Mouse (Mus musculus) neural tube, embryonic 11.5 days (tissue): ENCODE results near the gene Il17rc. TPM values are rescaled to one million over a fixed set of nuclear protein-coding genes. Genes with fewer than 3 reads are reported as not detected.

Experiments
- ATAC-seq: fragments of 200-750 bp; cut with Nextera tagmentation; 2 replicates; pipeline ENCODE4 v1.8.0; 2017; ENCODE audit warnings: moderate number of reproducible peaks, mild to moderate bottlenecking, moderate TSS enrichment, moderate library complexity; ENCODE audit not compliant: insufficient read depth, low FRiP score, low TSS enrichment
- DNase-seq: peaks from one replicate; pipeline ENCODE4 v3.0.0-alpha.2; 2015; ENCODE audit warnings: low spot score
- H3K27ac ChIP-seq: fragments of 300-500 bp; sonication (generic); 2 replicates; pipeline ENCODE4 v1.5.1; 2014; ENCODE audit warnings: low read depth, mild to moderate bottlenecking, low read length
- H3K27me3 ChIP-seq: fragments of 300-500 bp; sonication (generic); 2 replicates; pipeline ENCODE4 v1.6.1; 2014; ENCODE audit warnings: mild to moderate bottlenecking, low read length, mixed read lengths; ENCODE audit not compliant: control insufficient read depth, insufficient read depth
- H3K36me3 ChIP-seq: fragments of 300-500 bp; sonication (generic); 2 replicates; pipeline ENCODE4 v1.6.1; 2014; ENCODE audit warnings: mild to moderate bottlenecking, low read length, moderate library complexity, mixed read lengths; ENCODE audit not compliant: control insufficient read depth, insufficient read depth
- H3K4me1 ChIP-seq: fragments of 300-500 bp; sonication (generic); 2 replicates; pipeline ENCODE4 v1.6.1; 2014; ENCODE audit warnings: low read length, mixed read lengths; ENCODE audit not compliant: control insufficient read depth, insufficient read depth
- H3K4me2 ChIP-seq: fragments of 300-500 bp; sonication (generic); 2 replicates; pipeline ENCODE4 v1.6.1; 2014; ENCODE audit warnings: low read depth, mild to moderate bottlenecking, moderate library complexity
- H3K4me3 ChIP-seq: fragments of 300-500 bp; sonication (generic); 2 replicates; pipeline ENCODE4 v1.5.1; 2014; ENCODE audit warnings: low read depth, low read length
- H3K9ac ChIP-seq: fragments of 300-500 bp; sonication (generic); 2 replicates; pipeline ENCODE4 v1.6.1; 2014; ENCODE audit warnings: mild to moderate bottlenecking, low read length
- H3K9me3 ChIP-seq: fragments of 300-500 bp; sonication (generic); 2 replicates; pipeline ENCODE4 v1.6.1; 2016; ENCODE audit warnings: low read length; ENCODE audit not compliant: control insufficient read depth
- WGBS: fragments of 180-500 bp; shearing (Covaris S2); extraction: QIAGEN DNeasy Blood & Tissue Kit; methylation state at CpG from one replicate; pipeline ENCODE4 v1.1.7; 2014; 5-methylcytosine and 5-hydroxymethylcytosine counted together
- polyA plus RNA-seq: library from polyadenylated mRNA; unstranded; fragments of >200 nt; fragmentation: Nextera tagmentation; extraction: Ambion mirVana; gene quantifications from 2 replicates; pipeline ENCODE4 v1.2.1, GENCODE M21; 2014

The Il17rc gene
- polyA plus RNA-seq, 1 experiment from 2014 or later, result 3.4 TPM

- H3K27me3 ChIP-seq, result no peaks in the 10 kb centered on the region
- no peak overlapping the region for H3K4me2 ChIP-seq
- H3K9me3 ChIP-seq, result no peaks in the 10 kb centered on the region
- H3K27ac ChIP-seq, result no peak overlapping the region
- no peaks in the 10 kb centered on the region for H3K36me3 ChIP-seq
- 91% methylated on average over 3 of the region's 3 CpGs for WGBS
- no peak overlapping the region for H3K9ac ChIP-seq
- ATAC-seq (no peak), DNase-seq (no peak)
- no peaks in the 10 kb centered on the region for H3K4me1 ChIP-seq
- no peak overlapping the region for H3K4me3 ChIP-seq
Measured at GRCm38 (mm10) chr6:113433661-113434060, 37.6 kb upstream of the Il17rc start.

GRCm38 (mm10) chr6:113434691-113435090 lies 36.5 kb upstream of the Il17rc start:
- no peak overlapping the region for H3K9ac ChIP-seq
- H3K27ac ChIP-seq, result no peak overlapping the region
- H3K4me1 ChIP-seq, result no peaks in the 10 kb centered on the region
- H3K36me3 ChIP-seq, result no peaks in the 10 kb centered on the region
- DNase-seq, result no peak
- 76% methylated on average over 7 of the region's 7 CpGs for WGBS
- ATAC-seq, result no peak
- no peak overlapping the region for H3K4me3 ChIP-seq
- no peaks in the 10 kb centered on the region for H3K9me3 ChIP-seq
- H3K27me3 ChIP-seq, result no peaks in the 10 kb centered on the region
- no peak overlapping the region for H3K4me2 ChIP-seq

GRCm38 (mm10) chr6:113435664-113436205 lies 35.5 kb upstream of the Il17rc start, which contains the start of gene Cidec:
TSS of gene Cidec (minus strand) at chr6:113435760.
- WGBS, result 74% methylated on average over 9 of the region's 9 CpGs
- no peak for DNase-seq
- H3K9me3 ChIP-seq, result no peaks in the 10 kb centered on the region
- no peak within 1 kb of the TSS for H3K4me3 ChIP-seq
- H3K27ac ChIP-seq, result no peak within 1 kb of the TSS
- no peak within 1 kb of the TSS for H3K9ac ChIP-seq
- H3K4me1 ChIP-seq, result no peaks in the 10 kb centered on the region
- no peak within 1 kb of the TSS for H3K4me2 ChIP-seq
- H3K27me3 ChIP-seq, result no peaks in the 10 kb centered on the region
- no peak for ATAC-seq
- no peaks in the 10 kb centered on the region for H3K36me3 ChIP-seq

GRCm38 (mm10) chr6:113437135-113437534 lies 34.1 kb upstream of the Il17rc start:
- Histone ChIP-seq H3K27ac (no peak overlapping the region), H3K36me3 (no peaks in the 10 kb centered on the region), H3K9me3 (no peaks in the 10 kb centered on the region), H3K4me3 (no peak overlapping the region), H3K4me2 (no peak overlapping the region), H3K27me3 (no peaks in the 10 kb centered on the region), H3K9ac (no peak overlapping the region), H3K4me1 (no peaks in the 10 kb centered on the region)
- ATAC-seq (no peak), DNase-seq (no peak)
- 78% methylated on average over 12 of the region's 12 CpGs for WGBS

- no peak overlapping the region for H3K9ac ChIP-seq
- H3K4me3 ChIP-seq, result no peak overlapping the region
- peaks cover 5% of the 10 kb centered on the region; the same call in 1 of the 2 replicates for H3K4me1 ChIP-seq
- ATAC-seq, result no peak
- H3K36me3 ChIP-seq, result no peaks in the 10 kb centered on the region
- no peak overlapping the region for H3K4me2 ChIP-seq
- 68% methylated on average over 12 of the region's 12 CpGs for WGBS
- H3K27me3 ChIP-seq, result no peaks in the 10 kb centered on the region
- no peak overlapping the region for H3K27ac ChIP-seq
- no peak for DNase-seq
- H3K9me3 ChIP-seq, result no peaks in the 10 kb centered on the region
Measured at GRCm38 (mm10) chr6:113438721-113439430, 32.4 kb upstream of the Il17rc start.

- DNase-seq (no peak), ATAC-seq (no peak)
- Histone ChIP-seq H3K27me3 (no peaks in the 10 kb centered on the region), H3K9me3 (no peaks in the 10 kb centered on the region), H3K4me3 (no peak overlapping the region), H3K27ac (no peak overlapping the region), H3K9ac (no peak overlapping the region), H3K36me3 (no peaks in the 10 kb centered on the region), H3K4me1 (peaks cover 5% of the 10 kb centered on the region; the same call in 1 of the 2 replicates), H3K4me2 (no peak overlapping the region)
- 89% methylated on average over 3 of the region's 3 CpGs for WGBS
Measured at GRCm38 (mm10) chr6:113440686-113441085, 30.5 kb upstream of the Il17rc start.

GRCm38 (mm10) chr6:113441147-113441680 lies 30.0 kb upstream of the Il17rc start:
- Histone ChIP-seq H3K4me2 (no peak overlapping the region), H3K36me3 (no peaks in the 10 kb centered on the region), H3K27ac (no peak overlapping the region), H3K27me3 (no peaks in the 10 kb centered on the region), H3K9ac (no peak overlapping the region), H3K4me3 (no peak overlapping the region), H3K4me1 (peaks cover 5% of the 10 kb centered on the region; the same call in 1 of the 2 replicates), H3K9me3 (no peaks in the 10 kb centered on the region)
- peak; percentile 80 for DNase-seq
- WGBS, result 56% methylated on average over 7 of the region's 7 CpGs
- ATAC-seq, result no peak

GRCm38 (mm10) chr6:113442087-113442441 lies 29.2 kb upstream of the Il17rc start:
- H3K9ac ChIP-seq, result peak overlapping the region; percentile 84
- H3K4me1 ChIP-seq, result peaks cover 5% of the 10 kb centered on the region; the same call in 1 of the 2 replicates
- peak overlapping the region; percentile 50 for H3K4me2 ChIP-seq
- H3K4me3 ChIP-seq, result peak overlapping the region; percentile 81
- DNase-seq, result no peak
- H3K27ac ChIP-seq, result no peak overlapping the region
- H3K36me3 ChIP-seq, result peaks cover 2% of the 10 kb centered on the region
- no peaks in the 10 kb centered on the region for H3K9me3 ChIP-seq
- WGBS, result 43% methylated on average over 9 of the region's 9 CpGs
- no peaks in the 10 kb centered on the region for H3K27me3 ChIP-seq
- ATAC-seq, result peak; percentile 32; the same call in 1 of the 2 replicates
